Mouse (Mus musculus): ENCODE data around the gene Upp1.
"Not testable (repeated sequence)": the region's sequence is repeated elsewhere in the genome, so short reads cannot be mapped to it uniquely, and the experiment has no call there.

Upp1 gene

GRCm38 (mm10) chr11:9150403-9150802, 32.5 kb downstream of the Upp1 start:
- in situ Hi-C loops (cut with MboI, MseI), result not testable (repeated sequence)

GRCm38 (mm10) chr11:9159953-9160352, 42.0 kb downstream of the Upp1 start:
- in situ Hi-C loops (cut with MboI, MseI), result no loop called here

GRCm38 (mm10) chr11:9167331-9167730, 49.4 kb downstream of the Upp1 start:
- in situ Hi-C loops (cut with MboI, MseI), result no loop called here

DNA sequence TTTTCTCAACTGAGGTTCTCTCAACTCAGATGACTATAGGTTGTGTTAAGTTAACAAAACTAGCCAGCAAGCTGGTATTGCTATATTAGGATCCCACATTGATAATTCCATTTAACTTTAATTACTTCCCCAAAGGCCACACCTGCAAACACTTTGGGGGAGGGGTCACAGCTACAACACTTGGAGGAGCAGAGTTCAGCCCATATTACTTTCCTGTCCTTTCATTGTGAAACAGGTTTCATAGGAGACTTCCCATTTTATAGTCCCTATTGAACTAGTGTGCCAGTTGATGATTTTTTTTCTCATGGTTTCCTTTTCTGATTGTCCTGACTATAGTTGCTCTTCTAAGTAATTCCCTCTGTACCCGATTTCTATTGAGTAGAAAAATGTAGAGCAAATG, 63.6 kb downstream of the Upp1 start:
- in situ Hi-C loops (cut with MboI, MseI), result no loop called here
